Mouse (Mus musculus): Measurements from ENCODE around the gene Tpd52l2. TPM values are rescaled to one million over a fixed set of nuclear protein-coding genes. Genes with fewer than 3 reads are reported as not detected.

The Tpd52l2 gene
- polyA plus RNA-seq, 1 experiment from 2014 or later: 117 TPM

DNA sequence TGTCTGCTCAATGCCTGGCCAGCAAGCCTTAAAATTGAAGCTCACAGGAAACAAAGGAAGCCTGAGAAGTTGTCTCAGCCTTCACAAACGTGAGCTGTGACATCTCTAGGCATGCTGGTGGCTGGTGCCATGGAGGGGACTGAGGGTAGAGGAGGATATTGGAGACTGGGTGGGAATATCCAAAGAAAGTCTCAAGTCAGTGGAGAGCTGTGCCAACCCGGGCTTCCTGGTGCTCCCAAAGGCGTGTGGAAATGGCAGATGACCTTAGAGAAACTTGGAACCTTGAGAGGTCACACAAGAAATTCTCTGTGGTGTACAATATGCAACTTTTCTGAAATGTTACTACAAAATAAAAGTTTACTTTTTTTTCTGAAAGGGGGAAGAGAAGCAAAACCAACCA lies 31.5 kb upstream of the Tpd52l2 start:
- H3K27me3 ChIP-seq (replicated peaks): no peaks in the 10 kb centered on the region
- no peak for ATAC-seq (replicated peaks)
- H3K27ac ChIP-seq: no peak overlapping the region
- H3K4me1 ChIP-seq: peaks cover 3% of the 10 kb centered on the region; the same call in 1 of the 2 replicates
- H3K4me3 ChIP-seq: no peak overlapping the region
- H3K9me3 ChIP-seq: no peaks in the 10 kb centered on the region
- H3K36me3 ChIP-seq (replicated peaks): no peaks in the 10 kb centered on the region
- H3K4me2 ChIP-seq: no peak overlapping the region
- 55% methylated on average over 3 of the region's 3 CpGs for WGBS
- H3K9ac ChIP-seq: no peak overlapping the region

DNA sequence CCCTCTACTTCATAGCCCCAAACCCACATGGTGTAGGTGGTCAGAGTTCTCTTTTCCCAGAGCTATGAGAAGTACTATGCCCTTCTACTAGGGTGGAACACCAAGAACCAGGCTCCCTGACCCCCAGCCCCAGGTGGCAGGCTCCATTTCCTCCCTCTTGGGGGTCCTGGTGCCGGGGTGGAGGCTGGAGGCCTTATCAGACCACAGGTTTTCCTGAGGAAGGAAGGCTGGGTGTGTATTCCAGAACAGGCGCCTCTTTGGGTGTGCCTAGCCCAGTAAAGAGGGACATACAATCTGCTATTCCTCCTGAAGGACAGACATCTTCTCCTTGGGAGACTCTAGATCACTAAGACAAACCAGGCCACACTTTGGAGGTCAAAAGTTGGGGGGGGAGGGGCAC lies 26.7 kb upstream of the Tpd52l2 start:
- 87% methylated on average over 2 of the region's 2 CpGs for WGBS
- Histone ChIP-seq H3K9ac (no peak overlapping the region), H3K4me3 (no peak overlapping the region), H3K9me3 (no peaks in the 10 kb centered on the region), H3K27ac (no peak overlapping the region), H3K36me3 (replicated peaks) (no peaks in the 10 kb centered on the region), H3K4me2 (no peak overlapping the region), H3K27me3 (replicated peaks) (no peaks in the 10 kb centered on the region), H3K4me1 (no peaks in the 10 kb centered on the region)
- no peak for ATAC-seq (replicated peaks)

DNA sequence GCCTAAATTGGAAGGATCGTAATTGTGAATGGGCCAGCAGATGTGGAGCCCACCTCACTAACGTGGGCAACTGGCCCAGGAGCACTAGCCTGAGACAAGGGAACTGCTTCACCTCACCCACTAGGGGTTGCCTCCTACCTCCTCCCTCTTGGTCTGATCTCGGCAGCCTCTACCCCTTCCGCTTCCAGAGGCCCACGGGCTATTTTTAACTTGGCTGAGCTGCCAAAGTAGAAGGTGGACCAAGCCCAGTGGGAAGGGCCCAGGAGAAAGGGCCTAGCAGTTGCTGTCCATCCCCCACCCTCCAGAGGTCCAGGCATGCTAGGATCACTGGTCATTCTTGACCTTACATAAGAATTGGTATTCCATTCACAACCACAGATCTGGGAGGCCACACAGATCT lies 25.7 kb upstream of the Tpd52l2 start:
- WGBS: 66% methylated on average over 5 of the region's 5 CpGs
- Histone ChIP-seq H3K27ac (no peak overlapping the region), H3K4me2 (no peak overlapping the region), H3K27me3 (replicated peaks) (no peaks in the 10 kb centered on the region), H3K4me1 (no peaks in the 10 kb centered on the region), H3K9ac (no peak overlapping the region), H3K9me3 (no peaks in the 10 kb centered on the region), H3K36me3 (replicated peaks) (no peaks in the 10 kb centered on the region), H3K4me3 (no peak overlapping the region)
- ATAC-seq (replicated peaks): no peak

DNA sequence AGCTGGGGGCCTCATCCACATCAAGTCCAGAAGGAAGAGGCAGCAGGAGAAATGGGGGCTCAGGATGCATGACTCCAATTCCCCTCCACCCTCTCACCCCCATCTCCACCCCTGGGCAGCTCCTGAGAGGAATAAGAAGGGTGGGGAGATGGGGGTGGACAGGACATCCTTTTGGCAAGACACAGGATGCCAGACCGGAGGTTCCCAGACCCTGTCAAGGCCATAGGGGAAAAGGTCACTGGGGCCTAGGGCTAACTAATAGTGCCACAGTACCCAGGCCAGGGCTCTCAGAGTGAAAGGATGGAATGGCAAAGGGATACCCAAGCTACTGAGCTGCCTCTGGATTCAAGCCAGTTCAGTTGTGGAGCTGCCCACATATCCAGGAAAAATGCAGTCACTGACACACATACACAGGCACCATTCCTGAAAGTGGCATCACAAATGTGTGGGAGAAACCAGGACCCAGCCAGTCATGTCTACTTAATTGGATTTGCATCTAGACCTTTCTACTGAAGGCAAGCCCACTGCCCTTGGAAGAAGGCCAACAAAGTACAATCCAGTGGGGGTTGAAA lies 24.6 kb upstream of the Tpd52l2 start:
- 81% methylated on average over 1 of the region's 1 CpGs for WGBS
- no peaks in the 10 kb centered on the region for H3K36me3 ChIP-seq (replicated peaks)
- H3K4me2 ChIP-seq: no peak overlapping the region
- H3K27ac ChIP-seq: no peak overlapping the region
- no peak overlapping the region for H3K4me3 ChIP-seq
- H3K4me1 ChIP-seq: no peaks in the 10 kb centered on the region
- no peak for ATAC-seq (replicated peaks)
- H3K27me3 ChIP-seq (replicated peaks): no peaks in the 10 kb centered on the region
- H3K9ac ChIP-seq: no peak overlapping the region
- H3K9me3 ChIP-seq: no peaks in the 10 kb centered on the region

DNA sequence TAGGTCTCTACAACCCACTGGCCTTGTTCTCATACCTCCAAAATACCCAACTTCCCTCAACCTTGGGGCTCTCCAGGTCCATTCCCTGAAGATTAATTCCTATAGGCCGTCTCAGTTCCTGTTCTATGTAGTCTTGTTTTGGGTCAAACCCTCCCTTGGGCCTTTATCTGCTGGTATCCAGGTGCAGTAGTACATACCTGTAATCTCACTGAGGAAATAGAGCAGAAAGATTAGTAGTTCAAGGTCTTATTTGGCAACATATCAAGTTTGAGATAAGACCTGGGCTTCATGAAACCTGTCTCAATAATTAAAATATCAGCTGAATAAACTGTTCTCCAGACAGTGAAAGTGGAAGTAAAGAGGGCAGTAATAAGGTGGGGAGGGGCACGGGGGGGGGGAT lies 13.8 kb upstream of the Tpd52l2 start:
- 56% methylated on average over 2 of the region's 2 CpGs for WGBS
- Histone ChIP-seq H3K4me1 (no peaks in the 10 kb centered on the region), H3K4me3 (no peak overlapping the region), H3K27me3 (replicated peaks) (no peaks in the 10 kb centered on the region), H3K4me2 (no peak overlapping the region), H3K36me3 (replicated peaks) (no peaks in the 10 kb centered on the region), H3K9me3 (no peaks in the 10 kb centered on the region), H3K27ac (no peak overlapping the region), H3K9ac (no peak overlapping the region)
- ATAC-seq (replicated peaks): no peak

DNA sequence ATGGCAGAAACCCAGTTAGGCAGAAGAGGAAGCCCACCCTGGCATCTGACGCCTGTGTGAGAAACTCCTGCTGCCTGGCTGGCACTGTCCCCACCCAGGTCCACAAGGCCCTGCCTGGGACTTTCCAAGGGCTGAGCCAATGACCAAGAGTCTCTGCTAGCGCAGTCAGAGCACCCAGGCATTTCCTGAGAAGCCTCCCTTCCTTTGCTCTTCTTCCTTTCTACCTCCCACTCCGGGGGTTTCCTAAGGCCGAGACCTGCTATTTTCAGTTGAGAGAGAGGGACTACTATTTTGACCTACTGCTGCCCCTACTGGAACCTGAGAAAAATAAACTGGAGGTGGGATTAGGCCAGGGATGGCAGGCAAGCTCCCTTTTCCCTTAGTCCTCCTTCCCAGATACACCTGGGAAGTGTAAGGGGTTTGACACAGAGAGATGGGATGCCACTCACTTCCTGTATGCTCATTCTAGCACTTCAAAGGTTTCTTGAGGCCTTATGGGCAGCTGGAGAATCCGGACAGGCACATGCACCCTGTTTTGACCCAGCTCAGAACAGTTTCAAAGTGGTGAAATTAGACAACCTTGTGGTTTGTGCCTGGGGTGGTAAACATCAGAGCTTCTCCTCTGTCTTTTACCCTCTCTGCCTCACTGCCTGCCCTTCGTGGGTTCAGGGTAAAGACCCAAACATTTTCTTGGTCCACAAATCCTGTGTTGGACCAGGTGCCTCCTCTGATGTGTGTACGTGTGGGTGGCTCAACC lies 13.2 kb upstream of the Tpd52l2 start:
- no peaks in the 10 kb centered on the region for H3K9me3 ChIP-seq
- no peak for ATAC-seq (replicated peaks)
- no peaks in the 10 kb centered on the region for H3K27me3 ChIP-seq (replicated peaks)
- no peak overlapping the region for H3K9ac ChIP-seq
- no peak overlapping the region for H3K27ac ChIP-seq
- no peak overlapping the region for H3K4me3 ChIP-seq
- 30% methylated on average over 7 of the region's 7 CpGs for WGBS
- no peaks in the 10 kb centered on the region for H3K4me1 ChIP-seq
- H3K36me3 ChIP-seq (replicated peaks): no peaks in the 10 kb centered on the region
- H3K4me2 ChIP-seq: no peak overlapping the region

DNA sequence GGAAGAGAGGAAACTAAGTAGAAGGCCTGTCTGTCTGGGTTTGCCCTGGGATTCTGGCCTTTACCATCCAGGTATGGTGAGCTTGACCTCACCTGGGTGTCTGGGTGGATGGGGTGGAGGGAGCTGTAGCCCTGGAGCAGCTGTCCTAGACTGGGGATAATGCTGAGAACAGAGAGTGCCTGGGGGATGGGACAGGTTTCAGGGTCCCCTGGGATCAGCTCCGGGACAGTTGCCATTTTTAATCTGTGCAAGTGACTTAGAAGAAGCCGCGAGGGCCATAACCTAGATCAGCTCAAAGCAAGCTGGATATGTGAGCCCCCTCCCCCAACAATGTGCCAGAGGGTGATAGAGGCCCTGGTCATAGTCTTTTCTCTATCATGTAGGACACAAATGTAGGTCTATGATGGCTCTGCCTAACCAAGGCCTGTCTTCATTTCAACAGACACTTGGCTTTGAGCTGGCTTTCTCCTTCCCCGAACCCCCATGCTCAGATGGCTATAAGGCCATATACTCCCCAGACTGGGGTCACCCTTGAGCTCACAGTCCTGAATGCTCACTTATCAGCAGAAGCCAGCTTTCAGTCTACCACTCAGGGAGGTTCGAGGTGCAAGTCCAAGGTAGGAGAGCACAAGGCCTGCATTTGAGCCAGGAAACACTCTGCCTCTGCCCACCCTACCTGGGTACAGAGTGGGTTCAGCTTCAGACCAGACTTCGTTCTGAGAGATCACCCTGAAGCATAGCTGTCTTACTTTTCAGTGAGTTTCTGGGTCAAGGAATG lies 12.3 kb upstream of the Tpd52l2 start:
- no peaks in the 10 kb centered on the region for H3K9me3 ChIP-seq
- no peaks in the 10 kb centered on the region for H3K4me1 ChIP-seq
- ATAC-seq (replicated peaks): no peak
- H3K27ac ChIP-seq: no peak overlapping the region
- no peak overlapping the region for H3K9ac ChIP-seq
- H3K4me3 ChIP-seq: no peak overlapping the region
- no peaks in the 10 kb centered on the region for H3K27me3 ChIP-seq (replicated peaks)
- WGBS: 74% methylated on average over 6 of the region's 6 CpGs
- H3K4me2 ChIP-seq: no peak overlapping the region
- no peaks in the 10 kb centered on the region for H3K36me3 ChIP-seq (replicated peaks)

DNA sequence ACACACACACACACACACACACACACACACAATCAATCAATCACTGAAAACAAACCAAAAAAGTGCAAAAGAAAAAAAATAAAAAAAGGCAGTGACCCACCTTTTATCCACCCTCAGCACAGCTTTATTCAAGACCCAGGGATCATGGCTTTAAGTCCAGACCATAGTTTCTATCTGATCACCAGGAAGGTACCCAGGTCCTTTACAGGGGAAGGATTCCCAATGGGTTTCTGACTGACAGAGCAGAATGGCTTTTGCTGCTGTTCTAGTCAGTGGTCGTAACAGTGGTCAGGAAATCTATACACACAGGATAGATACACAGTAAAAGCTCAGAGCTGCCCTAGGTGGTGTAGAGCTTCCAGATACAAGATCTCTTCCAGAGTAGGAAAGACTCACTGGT lies 11.2 kb upstream of the Tpd52l2 start:
- Histone ChIP-seq H3K27ac (no peak overlapping the region), H3K4me1 (no peaks in the 10 kb centered on the region), H3K9me3 (no peaks in the 10 kb centered on the region), H3K4me3 (no peak overlapping the region), H3K4me2 (no peak overlapping the region), H3K27me3 (replicated peaks) (no peaks in the 10 kb centered on the region), H3K36me3 (replicated peaks) (no peaks in the 10 kb centered on the region), H3K9ac (no peak overlapping the region)
- WGBS: 15% methylated on average over 1 of the region's 1 CpGs
- ATAC-seq (replicated peaks): no peak

DNA sequence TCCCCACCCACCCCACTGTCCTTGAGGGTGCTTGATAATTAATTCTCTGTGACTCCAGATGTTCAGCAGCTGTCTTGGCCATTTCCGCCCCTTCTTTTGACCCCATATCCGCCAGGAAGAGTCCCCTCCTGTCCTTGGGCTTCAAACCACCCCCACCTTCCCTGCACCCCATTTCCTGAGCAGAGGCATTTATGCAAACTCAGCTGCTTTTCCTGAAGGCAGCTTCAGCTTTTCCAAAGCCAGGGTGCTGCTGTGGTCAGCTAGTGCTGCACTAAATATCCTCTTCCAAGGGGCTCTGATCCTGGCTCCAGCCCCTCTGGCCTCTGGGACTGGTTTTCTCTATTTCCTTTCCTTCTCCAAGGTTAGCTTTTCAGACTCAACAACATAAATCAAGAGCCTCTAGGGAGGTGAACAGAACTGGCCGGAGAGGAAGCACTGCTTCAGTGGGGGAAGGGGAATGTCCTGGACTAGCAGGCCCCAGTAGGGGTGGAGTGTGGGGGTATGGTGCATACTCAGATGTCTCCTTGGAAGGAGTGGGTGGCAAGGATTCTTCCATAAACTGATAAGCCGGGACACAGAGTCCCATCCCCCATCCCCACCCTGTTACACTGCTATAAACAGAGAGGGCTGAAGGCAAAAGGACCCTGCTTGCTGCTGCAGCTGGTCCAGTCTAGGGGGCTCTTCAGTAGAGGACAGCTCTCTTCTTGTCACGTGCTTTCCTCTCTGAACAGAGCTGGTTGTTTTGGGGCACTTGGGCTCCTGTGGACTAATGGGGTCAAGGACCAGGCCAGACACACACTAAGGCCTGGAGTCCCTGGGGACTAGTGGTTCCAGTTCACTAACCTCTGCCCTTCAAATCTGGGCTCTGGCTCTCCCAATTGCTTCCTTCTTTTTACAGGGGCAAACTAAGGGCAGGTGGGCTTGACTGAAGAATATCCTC lies 9.3 kb upstream of the Tpd52l2 start:
- H3K36me3 ChIP-seq (replicated peaks): no peaks in the 10 kb centered on the region
- WGBS: 32% methylated on average over 5 of the region's 5 CpGs
- no peak for ATAC-seq (replicated peaks)
- H3K4me3 ChIP-seq: no peak overlapping the region
- H3K9ac ChIP-seq: no peak overlapping the region
- no peaks in the 10 kb centered on the region for H3K4me1 ChIP-seq
- no peaks in the 10 kb centered on the region for H3K9me3 ChIP-seq
- H3K4me2 ChIP-seq: no peak overlapping the region
- H3K27me3 ChIP-seq (replicated peaks): no peaks in the 10 kb centered on the region
- H3K27ac ChIP-seq: no peak overlapping the region

DNA sequence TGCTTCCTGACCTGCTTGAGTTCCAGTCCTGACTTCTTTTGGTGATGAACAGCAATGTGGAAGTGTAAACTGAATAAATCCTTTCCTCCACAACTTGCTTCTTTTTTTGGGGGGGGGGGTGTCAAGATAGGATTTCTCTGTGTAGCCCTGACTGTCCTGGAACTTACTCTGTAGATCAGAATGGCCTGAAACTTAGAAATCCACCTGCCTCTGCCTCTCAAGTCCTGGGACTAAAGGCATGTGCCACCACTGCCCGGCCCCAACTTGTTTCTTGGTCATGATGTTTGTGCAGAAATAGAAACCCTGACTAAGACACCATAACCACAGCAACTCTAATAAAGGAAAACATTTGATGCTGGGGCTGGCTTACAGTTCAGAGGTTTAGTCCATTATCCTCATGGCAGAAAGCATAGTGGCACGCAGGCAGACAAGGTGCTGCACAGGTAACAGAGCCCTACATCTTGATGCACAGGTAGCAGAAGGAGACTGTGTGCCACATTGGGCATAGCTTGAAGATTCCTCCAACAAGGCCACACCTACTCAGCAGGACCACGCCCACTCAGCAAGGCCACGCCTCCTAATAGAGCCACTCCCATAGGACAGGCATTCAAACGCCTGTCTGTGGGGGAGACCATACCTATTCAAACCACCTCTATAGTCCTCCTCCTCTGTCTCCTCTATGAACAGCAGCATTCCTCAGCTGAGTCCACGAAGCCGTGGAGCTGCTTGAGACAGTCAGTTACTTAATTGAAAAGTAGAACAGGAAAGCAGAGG lies 5.3 kb upstream of the Tpd52l2 start:
- ATAC-seq (replicated peaks): no peak
- H3K36me3 ChIP-seq (replicated peaks): no peaks in the 10 kb centered on the region
- 28% methylated on average over 7 of the region's 7 CpGs for WGBS
- peaks cover 4% of the 10 kb centered on the region for H3K4me1 ChIP-seq
- no peak overlapping the region for H3K27ac ChIP-seq
- H3K9me3 ChIP-seq: no peaks in the 10 kb centered on the region
- H3K4me3 ChIP-seq: no peak overlapping the region
- H3K9ac ChIP-seq: no peak overlapping the region
- no peaks in the 10 kb centered on the region for H3K27me3 ChIP-seq (replicated peaks)
- H3K4me2 ChIP-seq: no peak overlapping the region

DNA sequence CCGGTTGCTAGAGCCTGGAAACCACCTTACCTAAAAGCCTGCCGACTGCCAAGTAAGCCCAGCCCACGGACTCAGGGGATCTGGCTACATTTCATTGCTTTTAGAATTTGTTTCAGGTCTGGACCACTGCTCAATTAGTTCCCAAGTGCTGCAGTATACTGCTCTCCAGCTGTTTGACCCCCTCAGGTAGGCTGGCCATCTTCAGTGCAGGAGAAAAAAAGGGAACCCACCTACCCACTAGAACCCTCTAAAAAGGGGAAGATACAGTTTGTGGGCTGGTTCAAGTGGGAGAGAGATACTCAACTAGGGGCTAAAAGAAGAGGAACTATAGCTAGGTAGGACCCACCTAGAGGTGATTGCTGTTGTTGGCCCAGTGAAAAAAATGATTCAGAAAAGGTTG lies 4.7 kb upstream of the Tpd52l2 start:
- Histone ChIP-seq H3K4me2 (no peak overlapping the region), H3K27me3 (replicated peaks) (no peaks in the 10 kb centered on the region), H3K9ac (no peak overlapping the region), H3K4me1 (peaks cover 4% of the 10 kb centered on the region), H3K9me3 (no peaks in the 10 kb centered on the region), H3K4me3 (no peak overlapping the region), H3K27ac (no peak overlapping the region), H3K36me3 (replicated peaks) (no peaks in the 10 kb centered on the region)
- 53% methylated on average over 3 of the region's 3 CpGs for WGBS
- ATAC-seq (replicated peaks): no peak

Data from midbrain, embryonic 15.5 days (tissue).